Mouse (Mus musculus): ENCODE results near the gene Tm4sf4.

DNA sequence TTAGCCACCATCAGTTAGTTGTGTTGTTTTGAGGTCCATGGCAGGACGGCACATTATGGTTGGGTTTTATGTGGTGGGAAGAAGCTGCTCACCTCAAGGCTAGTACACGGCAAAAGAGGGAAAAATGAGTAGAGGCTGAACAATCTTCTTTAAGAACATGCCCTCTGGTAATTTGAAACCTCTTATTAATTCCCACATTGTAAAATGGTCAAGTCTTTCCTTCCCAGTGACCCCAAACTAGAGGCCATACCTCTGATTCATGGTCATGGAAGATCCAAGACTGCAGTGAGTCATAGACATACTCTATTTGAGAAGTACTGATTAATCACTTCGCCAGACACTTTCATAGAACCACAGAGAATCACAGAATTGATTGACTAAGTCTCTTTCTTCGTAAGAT lies 13.6 kb upstream of the Tm4sf4 start:
- no peak for TF ChIP-seq CTCF (IDR thresholded peaks at IDR 0.05; ENCODE audit: borderline replicate concordance, control insufficient read depth, extremely low read depth, insufficient read depth, low read length, poor library complexity)
- TF ChIP-seq POLR2A (IDR thresholded peaks at IDR 0.05; ENCODE audit: control insufficient read depth, extremely low read depth, insufficient read depth, low read length, poor library complexity) = no peak
